9 mouse cellular contexts compared by ENCODE assay signal in genomic region chr4:150625951-150626732, GRCm38 (mm10). TPM values are rescaled to one million over a fixed set of nuclear protein-coding genes. Genes with fewer than 3 reads are reported as not detected.
A peak's percentile ranks its signal among the peaks of the same experiment; 100 is the strongest.
DNase-seq lines count a peak whose midpoint lies in the region; ATAC-seq lines count a peak whose summit lies in the region.
"Had no signal": no experiment of that assay in that cellular context is flagged by ENCODE, and none has a peak within 500 bp of the region (broad histone marks: within the 10 kb centered on the region; RNA-seq: fewer than 3 reads in every experiment).

No protein-coding gene starts in this region.

- no peaks in the 10 kb centered on the region for H3K9me3 ChIP-seq in heart, embryonic 12.5 days (replicated peaks)

- H3K36me3 ChIP-seq in heart, embryonic 12.5 days, result peaks cover 17% of the 10 kb centered on the region
- H3K36me3 ChIP-seq in splenic B cell, adult 2 months (ENCODE audit: control insufficient read depth, insufficient read depth, low read length, poor library complexity, severe bottlenecking), result peaks cover 6% of the 10 kb centered on the region; the same call in 1 of the 2 replicates

- H3K27ac ChIP-seq in heart, embryonic 12.5 days (ENCODE audit: poor library complexity, severe bottlenecking), result no peak overlapping the region
- H3K27ac ChIP-seq: macrophage had no signal

- H3K4me2 ChIP-seq in heart, embryonic 12.5 days, result no peak overlapping the region

- 48% methylated on average over 6 of the region's 6 CpGs for WGBS in heart, embryonic 12.5 days

- peak; percentile 95 for DNase-seq in heart, adult 11 months
- peak; percentile 87 for DNase-seq in CD4-positive, CD25-positive, alpha-beta regulatory T cell, adult 2 months (ENCODE audit: low read depth, low spot score)
- DNase-seq in brain, adult 2 months (ENCODE audit: low read depth, low spot score), result peak; percentile 57
- peak; percentile 45 for DNase-seq in frontal cortex, postnatal 25 days (ENCODE audit: low spot score in 2 of 2)
- peak; percentile 75 to 89 for DNase-seq in kidney, postnatal 36 days
- DNase-seq in splenic B cell, adult 2 months (ENCODE audit: low read depth, low spot score), result peak; percentile 82

- no peak overlapping the region for H3K4me3 ChIP-seq in heart, embryonic 12.5 days

- H3K4me1 ChIP-seq in heart, embryonic 12.5 days (replicated peaks), result no peaks in the 10 kb centered on the region; the same call in 1 of the 2 replicates

- no peaks in the 10 kb centered on the region for H3K27me3 ChIP-seq in heart, embryonic 12.5 days (replicated peaks)
- no peaks in the 10 kb centered on the region for H3K27me3 ChIP-seq in splenic B cell, adult 2 months (ENCODE audit: control insufficient read depth, insufficient read depth, low read length, poor library complexity, severe bottlenecking)

- H3K9ac ChIP-seq in heart, embryonic 12.5 days, result no peak overlapping the region

- ATAC-seq in heart, embryonic 12.5 days (ENCODE audit: insufficient number of reproducible peaks, low FRiP score), result no peak
- ATAC-seq in megakaryocyte-erythroid progenitor cell, adult 5-6 weeks (replicated peaks; ENCODE audit: low FRiP score, low TSS enrichment, poor library complexity, severe bottlenecking), result peak; percentile 78

RNA-seq across cellular contexts. Expression of gene Slc45a1, which starts 25.8 kb away (rescaled TPM):
- not detected in 2 replicates for polyA plus RNA-seq in heart, embryonic 12.5 days (2016; fragmentation: Nextera tagmentation; extraction: Ambion mirVana)
- not detected in 2 replicates for total RNA-seq in megakaryocyte-erythroid progenitor cell, adult 5-6 weeks (2014; fragmentation: Nextera tagmentation)
- total RNA-seq in megakaryocyte-erythroid progenitor cell, adult 5-6 weeks (2017), result not detected in 2 replicates
- polyA plus RNA-seq: macrophage had no signal

Comparison
In these comparisons a context has a peak if more than half of its experiments do, and no peak if none do; other contexts are left out.
1. DNase-seq: peak in every context shown above with its lines; median percentile 95 in heart, adult 11 months; 87 in CD4-positive, CD25-positive, alpha-beta regulatory T cell, adult 2 months; 82 in kidney, postnatal 36 days; 82 in splenic B cell, adult 2 months; 57 in brain, adult 2 months; 45 in frontal cortex, postnatal 25 days.